Mouse (Mus musculus): Measurements from ENCODE around the gene Notum. TPM values are rescaled to one million over a fixed set of nuclear protein-coding genes. Genes with fewer than 3 reads are reported as not detected.

Notum gene
- polyA plus RNA-seq, 1 experiment from 2014 or later, result 1.7 TPM

DNA sequence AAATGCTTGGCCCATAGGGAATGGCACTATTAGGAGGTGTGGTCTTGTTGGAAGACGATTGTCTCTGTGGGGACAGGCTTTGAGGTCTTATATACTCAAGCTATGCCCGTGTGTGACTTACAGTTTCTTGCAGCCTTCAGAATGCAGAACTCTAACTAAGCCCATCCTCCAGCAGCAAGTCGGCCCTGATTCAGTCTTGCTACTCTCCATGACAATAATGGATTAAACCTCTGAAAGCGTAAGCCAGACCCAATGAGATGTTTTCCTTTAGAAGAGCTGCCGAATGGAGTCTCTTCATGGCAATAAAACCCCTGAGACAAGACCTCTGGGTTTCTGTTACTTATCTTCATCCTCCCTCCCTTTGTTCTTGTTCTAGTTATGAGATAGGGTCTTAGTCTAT, 26.2 kb downstream of the Notum start:
- Histone ChIP-seq H3K4me2 (replicated peaks; ENCODE audit: low read depth, low read length) (no peak overlapping the region), H3K27ac (ENCODE audit: low read depth, low read length) (no peak overlapping the region), H3K4me3 (ENCODE audit: low read depth, low read length) (no peak overlapping the region), H3K9ac (ENCODE audit: low read depth, low read length) (no peak overlapping the region), H3K27me3 (ENCODE audit: control insufficient read depth, insufficient read depth, low read length) (no peaks in the 10 kb centered on the region), H3K4me1 (replicated peaks; ENCODE audit: control insufficient read depth, insufficient read depth, low read length) (peaks cover 10% of the 10 kb centered on the region; the same call in 1 of the 2 replicates), H3K36me3 (ENCODE audit: control insufficient read depth, insufficient read depth, low read length) (no peaks in the 10 kb centered on the region), H3K9me3 (ENCODE audit: control insufficient read depth, low read length) (no peaks in the 10 kb centered on the region)
- 86% methylated on average over 5 of the region's 5 CpGs for WGBS
- DNase-seq (ENCODE audit: low spot score), result no peak
- ATAC-seq (ENCODE audit: low FRiP score), result no peak

DNA sequence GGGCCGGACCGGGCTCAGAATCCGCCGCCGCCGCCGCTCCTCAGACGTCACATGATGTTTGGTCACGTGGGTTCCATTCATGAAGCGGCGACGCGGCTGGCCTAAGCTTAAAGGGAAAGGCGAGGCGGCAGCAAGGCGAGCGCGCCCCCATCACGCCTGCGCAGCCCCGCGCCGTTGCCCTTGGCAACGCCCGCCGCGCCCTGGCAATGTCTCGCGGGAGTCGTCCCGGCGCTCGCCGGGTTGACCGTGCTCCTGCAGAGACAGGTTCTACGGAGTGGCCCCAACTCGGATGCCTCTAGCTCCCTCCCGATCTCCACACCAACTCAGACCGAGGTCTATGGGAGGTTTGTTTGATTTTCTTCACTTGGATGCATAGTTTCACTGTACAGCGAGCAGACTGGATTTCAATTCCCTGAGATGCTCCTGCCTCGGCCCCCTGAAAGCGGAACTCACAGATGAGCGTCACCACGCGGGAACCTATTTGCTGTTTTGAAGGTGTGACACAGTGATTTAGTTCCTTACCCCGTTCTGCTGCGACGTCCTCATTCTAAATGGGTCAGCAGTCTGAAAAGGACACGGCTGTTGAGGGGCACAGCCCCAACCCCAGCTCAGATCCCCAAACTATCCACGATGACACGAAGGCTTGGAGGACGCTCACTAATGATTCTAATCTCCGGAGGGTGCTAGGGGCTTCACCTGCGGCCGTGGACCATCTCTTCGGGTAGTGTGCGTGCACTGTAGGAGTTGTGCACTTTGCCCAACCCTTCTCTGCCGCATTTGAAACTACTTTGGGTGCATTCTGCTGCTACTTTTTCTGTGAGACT, 27.2 kb downstream of the Notum start, which contains the start of gene Mafg:
Gene Mafg, minus strand, starts transcription at position 81 of the 824 bp plus-strand sequence.
- H3K9me3 ChIP-seq (ENCODE audit: control insufficient read depth, low read length), result no peaks in the 10 kb centered on the region
- peaks cover 3% of the 10 kb centered on the region for H3K36me3 ChIP-seq (ENCODE audit: control insufficient read depth, insufficient read depth, low read length)
- peak within 1 kb of the TSS; percentile 94 for H3K4me3 ChIP-seq (ENCODE audit: low read depth, low read length)
- peak within 1 kb of the TSS; percentile 82 for H3K27ac ChIP-seq (ENCODE audit: low read depth, low read length)
- H3K4me2 ChIP-seq (replicated peaks; ENCODE audit: low read depth, low read length), result peak within 1 kb of the TSS; percentile 81
- ATAC-seq (ENCODE audit: low FRiP score) (peak; percentile 89), DNase-seq (ENCODE audit: low spot score) (peak; percentile 98)
- H3K9ac ChIP-seq (ENCODE audit: low read depth, low read length), result peak within 1 kb of the TSS; percentile 83
- WGBS, result 10% methylated on average over 58 of the region's 58 CpGs
- H3K27me3 ChIP-seq (ENCODE audit: control insufficient read depth, insufficient read depth, low read length), result no peaks in the 10 kb centered on the region
- H3K4me1 ChIP-seq (replicated peaks; ENCODE audit: control insufficient read depth, insufficient read depth, low read length), result peaks cover 10% of the 10 kb centered on the region; the same call in 1 of the 2 replicates

DNA sequence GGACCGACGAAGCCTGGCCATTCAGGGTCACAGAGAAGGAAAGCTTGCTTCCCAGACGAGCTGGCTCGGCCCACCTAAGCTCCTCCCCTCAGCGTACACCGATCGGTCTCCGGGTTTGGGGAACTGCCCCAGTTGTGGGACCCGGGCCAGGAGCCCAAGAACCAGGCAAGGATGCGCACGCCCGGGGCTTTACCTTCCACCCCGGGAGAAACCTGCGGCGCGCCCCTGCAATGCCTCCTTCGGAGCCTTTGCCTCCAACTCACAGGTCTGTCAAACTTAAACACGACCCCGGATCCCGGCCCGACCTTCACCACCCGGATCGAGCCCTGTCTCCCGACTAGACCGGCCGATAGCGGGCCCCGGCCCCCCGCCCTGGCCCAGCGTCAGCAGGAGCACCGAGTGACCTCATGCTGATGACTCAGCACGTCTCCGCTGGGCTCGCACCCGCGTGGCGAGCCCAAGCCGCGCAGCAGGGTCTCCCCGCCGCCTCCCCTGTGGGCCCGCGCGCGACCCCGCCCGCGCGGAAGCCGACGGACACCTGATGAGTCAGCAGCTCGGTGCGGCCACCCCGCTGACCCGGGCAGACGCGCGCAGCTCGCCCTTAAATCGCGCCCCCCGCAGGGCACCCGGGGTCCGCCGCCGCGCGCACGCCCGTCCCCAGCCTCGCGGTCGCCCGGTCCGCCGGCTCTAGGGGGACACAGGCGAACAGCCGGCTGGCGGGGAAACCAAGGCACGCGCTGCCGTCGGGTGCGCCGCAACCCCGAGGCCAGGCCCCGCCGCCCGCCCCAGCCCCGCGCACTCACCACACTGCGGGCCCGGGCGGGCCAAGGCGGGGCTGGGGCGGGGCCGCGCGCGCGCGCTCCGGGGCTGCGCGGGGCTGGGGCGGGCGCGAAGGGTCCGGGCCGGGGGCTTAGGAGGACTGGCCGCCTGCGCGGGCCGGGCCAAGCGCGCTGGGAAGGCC, 28.1 kb downstream of the Notum start:
- peak; percentile 71 for DNase-seq (ENCODE audit: low spot score)
- peak overlapping the region; percentile 83 for H3K9ac ChIP-seq (ENCODE audit: low read depth, low read length)
- H3K27me3 ChIP-seq (ENCODE audit: control insufficient read depth, insufficient read depth, low read length), result no peaks in the 10 kb centered on the region
- H3K27ac ChIP-seq (ENCODE audit: low read depth, low read length), result peak overlapping the region; percentile 82
- H3K4me2 ChIP-seq (replicated peaks; ENCODE audit: low read depth, low read length), result peak overlapping the region; percentile 81
- H3K4me3 ChIP-seq (ENCODE audit: low read depth, low read length), result peak overlapping the region; percentile 94
- H3K36me3 ChIP-seq (ENCODE audit: control insufficient read depth, insufficient read depth, low read length), result peaks cover 3% of the 10 kb centered on the region
- WGBS, result under 1% methylated on average over 75 of the region's 116 CpGs
- no peaks in the 10 kb centered on the region for H3K9me3 ChIP-seq (ENCODE audit: control insufficient read depth, low read length)
- peak; percentile 88 for ATAC-seq (ENCODE audit: low FRiP score)
- H3K4me1 ChIP-seq (replicated peaks; ENCODE audit: control insufficient read depth, insufficient read depth, low read length), result peaks cover 10% of the 10 kb centered on the region; the same call in 1 of the 2 replicates

DNA sequence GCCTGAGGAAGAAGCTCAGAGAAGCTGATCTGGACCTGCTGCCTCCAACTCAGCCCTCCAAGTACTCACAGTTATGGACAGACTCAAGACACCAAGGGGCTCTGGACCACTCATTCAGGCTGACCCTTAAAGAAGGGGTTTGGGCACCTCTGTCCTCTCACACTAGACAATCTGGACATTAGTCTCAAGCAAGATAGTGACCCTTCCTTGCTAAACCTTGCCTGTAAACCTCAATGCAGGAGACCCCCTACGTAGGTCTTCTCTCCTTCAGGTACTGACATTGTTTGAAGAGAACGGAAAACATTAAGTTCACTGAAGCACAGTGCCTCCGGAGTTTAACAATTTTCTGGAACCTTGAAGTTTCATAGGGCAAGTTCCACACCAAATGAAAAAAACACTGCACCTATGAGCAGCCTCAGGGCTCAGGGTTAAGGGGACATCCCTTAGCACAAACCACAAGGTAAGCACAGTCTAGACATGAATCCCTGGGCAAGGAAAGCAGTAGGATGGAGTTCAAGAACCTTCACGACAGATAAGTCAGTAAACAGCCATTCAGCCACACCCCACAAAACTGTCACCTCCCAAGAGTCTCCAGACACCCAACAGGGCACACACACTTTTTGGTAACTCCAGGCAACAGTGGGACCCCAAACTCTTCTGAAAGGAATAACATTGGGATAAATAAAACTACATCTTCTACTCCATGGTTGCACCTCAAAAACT, 29.1 kb downstream of the Notum start:
- no peak overlapping the region for H3K27ac ChIP-seq (ENCODE audit: low read depth, low read length)
- H3K27me3 ChIP-seq (ENCODE audit: control insufficient read depth, insufficient read depth, low read length), result no peaks in the 10 kb centered on the region
- H3K9me3 ChIP-seq (ENCODE audit: control insufficient read depth, low read length), result no peaks in the 10 kb centered on the region
- peaks cover 3% of the 10 kb centered on the region for H3K36me3 ChIP-seq (ENCODE audit: control insufficient read depth, insufficient read depth, low read length)
- 68% methylated on average over 4 of the region's 4 CpGs for WGBS
- peak overlapping the region; percentile 83; the same call in 1 of the 2 replicates for H3K9ac ChIP-seq (ENCODE audit: low read depth, low read length)
- ATAC-seq (ENCODE audit: low FRiP score), result no peak
- H3K4me2 ChIP-seq (replicated peaks; ENCODE audit: low read depth, low read length), result peak overlapping the region; percentile 81
- no peak for DNase-seq (ENCODE audit: low spot score)
- H3K4me1 ChIP-seq (replicated peaks; ENCODE audit: control insufficient read depth, insufficient read depth, low read length), result peaks cover 10% of the 10 kb centered on the region; the same call in 1 of the 2 replicates
- peak overlapping the region; percentile 94 for H3K4me3 ChIP-seq (ENCODE audit: low read depth, low read length)

DNA sequence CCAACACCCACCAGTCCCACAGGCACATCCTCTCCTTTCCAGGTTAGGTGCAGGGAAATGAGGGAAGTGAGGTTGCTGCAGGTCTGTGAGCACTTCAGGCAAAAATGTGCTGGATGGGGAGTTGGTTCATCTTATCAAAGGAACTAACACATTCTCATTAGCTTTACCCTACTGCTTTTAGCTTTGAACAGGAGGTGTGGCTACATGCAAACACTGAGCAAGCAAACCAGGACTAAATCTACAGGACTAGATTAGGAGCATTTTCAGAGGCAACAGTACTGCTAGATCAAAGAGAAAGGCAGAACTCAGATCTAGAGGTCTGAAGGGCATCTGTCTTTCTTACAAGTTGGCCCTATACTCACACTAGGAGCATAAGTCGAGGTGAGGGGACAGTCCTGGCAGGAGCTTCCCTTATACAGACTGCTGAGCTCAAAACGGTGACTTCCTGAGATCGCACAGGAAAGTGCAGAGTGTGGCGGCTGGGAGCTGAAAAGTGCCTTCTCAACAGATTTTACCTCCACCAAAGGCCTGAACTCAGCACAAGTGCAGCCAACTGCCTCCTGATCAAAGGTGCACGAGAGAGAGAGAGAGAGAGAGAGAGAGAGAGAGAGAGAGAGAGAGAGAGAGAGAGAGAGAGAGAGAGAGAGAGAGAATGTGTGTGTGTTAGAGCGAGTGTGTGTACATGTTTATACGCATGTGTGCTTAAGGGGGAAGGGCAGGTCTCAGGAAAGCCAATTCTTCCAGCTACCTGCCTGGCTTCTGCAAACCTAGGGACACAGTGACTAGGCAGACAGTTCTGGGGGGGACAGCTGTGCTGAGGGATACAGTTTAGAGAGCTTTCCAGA, 29.9 kb downstream of the Notum start:
- Histone ChIP-seq H3K27ac (ENCODE audit: low read depth, low read length) (no peak overlapping the region), H3K4me3 (ENCODE audit: low read depth, low read length) (peak overlapping the region; percentile 94; the same call in 1 of the 2 replicates)
- WGBS, result 41% methylated on average over 7 of the region's 7 CpGs

DNA sequence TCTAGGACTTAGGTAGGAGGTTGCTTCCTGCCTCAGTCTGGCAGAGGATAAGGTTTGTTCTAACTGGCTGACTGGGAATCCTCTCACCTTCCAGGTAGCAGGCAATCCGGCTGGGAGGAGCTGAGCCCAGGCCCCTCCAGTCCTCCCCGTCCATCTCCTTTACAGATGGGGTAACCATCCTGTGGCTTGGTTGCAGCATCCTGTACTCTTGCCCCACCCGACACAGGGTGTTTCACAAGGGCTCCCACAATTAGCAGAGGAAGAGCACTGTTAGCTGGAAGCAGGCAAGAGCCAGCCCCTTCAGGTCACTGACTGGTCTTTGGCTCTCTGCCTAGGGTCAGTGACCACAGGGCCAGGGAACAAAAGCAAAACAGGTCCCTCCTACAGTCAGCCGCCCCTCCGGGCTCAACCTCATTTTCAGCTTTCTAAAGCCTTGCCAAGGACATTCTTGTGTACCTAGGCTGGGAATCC, 30.5 kb downstream of the Notum start:
- no peak overlapping the region for H3K4me3 ChIP-seq (ENCODE audit: low read depth, low read length)
- H3K9me3 ChIP-seq (ENCODE audit: control insufficient read depth, low read length), result no peaks in the 10 kb centered on the region
- ATAC-seq (ENCODE audit: low FRiP score) (no peak), DNase-seq (ENCODE audit: low spot score) (no peak)
- H3K9ac ChIP-seq (ENCODE audit: low read depth, low read length), result peak overlapping the region; percentile 11; the same call in 1 of the 2 replicates
- no peaks in the 10 kb centered on the region for H3K27me3 ChIP-seq (ENCODE audit: control insufficient read depth, insufficient read depth, low read length)
- H3K4me1 ChIP-seq (replicated peaks; ENCODE audit: control insufficient read depth, insufficient read depth, low read length), result peaks cover 11% of the 10 kb centered on the region
- no peak overlapping the region for H3K4me2 ChIP-seq (replicated peaks; ENCODE audit: low read depth, low read length)
- H3K27ac ChIP-seq (ENCODE audit: low read depth, low read length), result 0 out of 2 replicates have a peak overlapping the region, but pooled peaks have one; percentile 12
- H3K36me3 ChIP-seq (ENCODE audit: control insufficient read depth, insufficient read depth, low read length), result peaks cover 3% of the 10 kb centered on the region
- 42% methylated on average over 5 of the region's 5 CpGs for WGBS

More for the DNA sequence above, 29.9 kb downstream of the Notum start:
- H3K9me3 ChIP-seq (ENCODE audit: control insufficient read depth, low read length), result no peaks in the 10 kb centered on the region
- peaks cover 3% of the 10 kb centered on the region for H3K36me3 ChIP-seq (ENCODE audit: control insufficient read depth, insufficient read depth, low read length)
- H3K4me2 ChIP-seq (replicated peaks; ENCODE audit: low read depth, low read length), result no peak overlapping the region
- peak overlapping the region; percentile 11; the same call in 1 of the 2 replicates for H3K9ac ChIP-seq (ENCODE audit: low read depth, low read length)
- ATAC-seq (ENCODE audit: low FRiP score), result no peak
- no peak for DNase-seq (ENCODE audit: low spot score)
- no peaks in the 10 kb centered on the region for H3K27me3 ChIP-seq (ENCODE audit: control insufficient read depth, insufficient read depth, low read length)
- H3K4me1 ChIP-seq (replicated peaks; ENCODE audit: control insufficient read depth, insufficient read depth, low read length), result peaks cover 10% of the 10 kb centered on the region; the same call in 1 of the 2 replicates

DNA sequence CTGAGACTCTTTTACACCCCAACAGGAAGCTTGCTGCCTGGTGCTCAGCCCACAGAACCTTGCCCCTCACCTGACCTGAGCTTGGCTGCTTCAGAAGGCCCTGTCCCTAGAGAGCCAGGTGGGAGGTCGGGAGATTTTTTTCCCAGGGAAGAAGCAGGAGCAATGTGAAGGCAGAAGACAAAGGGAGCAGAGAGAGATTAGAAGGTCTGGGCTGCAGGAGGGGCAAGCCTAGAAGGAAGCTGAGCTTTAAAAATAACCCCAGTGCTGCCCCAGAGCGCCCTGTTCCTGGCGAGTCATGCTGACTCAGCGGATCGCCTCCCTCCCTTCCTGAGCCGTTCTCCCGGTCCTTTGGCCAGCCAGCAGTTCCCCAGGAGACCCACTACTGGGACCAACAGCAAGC, 31.1 kb downstream of the Notum start:
- no peak for DNase-seq (ENCODE audit: low spot score)
- Histone ChIP-seq H3K36me3 (ENCODE audit: control insufficient read depth, insufficient read depth, low read length) (peaks cover 3% of the 10 kb centered on the region), H3K27me3 (ENCODE audit: control insufficient read depth, insufficient read depth, low read length) (no peaks in the 10 kb centered on the region), H3K4me2 (replicated peaks; ENCODE audit: low read depth, low read length) (no peak overlapping the region), H3K27ac (ENCODE audit: low read depth, low read length) (0 out of 2 replicates have a peak overlapping the region, but pooled peaks have one; percentile 12), H3K9ac (ENCODE audit: low read depth, low read length) (peak overlapping the region; percentile 11; the same call in 1 of the 2 replicates), H3K4me1 (replicated peaks; ENCODE audit: control insufficient read depth, insufficient read depth, low read length) (peaks cover 15% of the 10 kb centered on the region), H3K4me3 (ENCODE audit: low read depth, low read length) (no peak overlapping the region), H3K9me3 (ENCODE audit: control insufficient read depth, low read length) (no peaks in the 10 kb centered on the region)
- WGBS, result 29% methylated on average over 7 of the region's 7 CpGs
- ATAC-seq (ENCODE audit: low FRiP score), result no peak
